Mouse (Mus musculus) liver, adult 2 months (tissue): ENCODE data around the gene Gm10382. TPM values are rescaled to one million over a fixed set of nuclear protein-coding genes. Genes with fewer than 3 reads are reported as not detected.

Source experiments
- DNase-seq: peaks from one replicate; pipeline ENCODE4 v3.0.0-alpha.2; 2011; ENCODE audit warnings: low read depth, low spot score; ENCODE audit errors: extremely low read depth
- H3K27ac ChIP-seq: fragments of 200-500 bp; replicated peaks from 2 replicates; pipeline ENCODE4 v1.5.1; 2012; ENCODE audit warnings: low read depth, mild to moderate bottlenecking, control low read depth, inconsistent platforms, low read length; ENCODE audit not compliant: insufficient read depth
- H3K27me3 ChIP-seq: fragments of 200-500 bp; 2 replicates; pipeline ENCODE4 v1.6.1; 2012; ENCODE audit warnings: mild to moderate bottlenecking, moderate library complexity, low read length, inconsistent platforms; ENCODE audit not compliant: control insufficient read depth, insufficient read depth
- H3K36me3 ChIP-seq: fragments of 200-500 bp; 2 replicates; pipeline ENCODE4 v1.6.1; 2012; ENCODE audit warnings: low read length, inconsistent platforms; ENCODE audit not compliant: control insufficient read depth, insufficient read depth
- H3K4me1 ChIP-seq: fragments of 200-500 bp; 2 replicates; pipeline ENCODE4 v1.6.1; 2011; ENCODE audit warnings: low read length; ENCODE audit not compliant: control insufficient read depth, insufficient read depth
- H3K4me3 ChIP-seq: fragments of 200-500 bp; 2 replicates; pipeline ENCODE4 v1.5.1; 2011; ENCODE audit warnings: low read depth, mild to moderate bottlenecking, control low read depth, low read length, moderate library complexity; ENCODE audit not compliant: insufficient read depth
- H3K79me2 ChIP-seq: fragments of 200-500 bp; 2 replicates; pipeline ENCODE4 v1.6.1; 2012; ENCODE audit warnings: inconsistent platforms, mild to moderate bottlenecking, low read length, moderate library complexity; ENCODE audit not compliant: control insufficient read depth, insufficient read depth
- H3K9ac ChIP-seq: fragments of 200-500 bp; 2 replicates; pipeline ENCODE4 v1.6.1; 2012; ENCODE audit warnings: low read depth, mild to moderate bottlenecking, control low read depth, inconsistent platforms, low read length
- CTCF ChIP-seq: fragments of 200-500 bp; IDR thresholded peaks from 2 replicates; pipeline ENCODE4 v1.5.1; 2011; ENCODE audit warnings: low read depth, low read length, control low read depth
- POLR2A ChIP-seq: fragments of 200-500 bp; IDR thresholded peaks from 2 replicates; pipeline ENCODE4 v1.6.1; 2011; ENCODE audit warnings: low read length, control low read depth; ENCODE audit not compliant: insufficient read depth; ENCODE audit errors: extremely low read depth
- WGBS: fragments of 180-500 bp; shearing (Covaris S2); methylation state at CpG from one replicate; pipeline ENCODE4 v1.1.7; 2018; 5-methylcytosine and 5-hydroxymethylcytosine counted together
- polyA plus RNA-seq: library from polyadenylated mRNA; depleted of rRNA; stranded (reverse); fragments of >200 nt; gene quantifications from 2 replicates; pipeline ENCODE4 v1.2.3, GENCODE M21; 2012
- total RNA-seq: library from RNA; depleted of rRNA; stranded (reverse); fragments of >200 nt; gene quantifications from 2 replicates; pipeline ENCODE4 v1.2.3, GENCODE M21; 2014

Gene Gm10382
- total and polyA plus RNA-seq, 2 experiments: 0.24 TPM; not detected in 1

DNA sequence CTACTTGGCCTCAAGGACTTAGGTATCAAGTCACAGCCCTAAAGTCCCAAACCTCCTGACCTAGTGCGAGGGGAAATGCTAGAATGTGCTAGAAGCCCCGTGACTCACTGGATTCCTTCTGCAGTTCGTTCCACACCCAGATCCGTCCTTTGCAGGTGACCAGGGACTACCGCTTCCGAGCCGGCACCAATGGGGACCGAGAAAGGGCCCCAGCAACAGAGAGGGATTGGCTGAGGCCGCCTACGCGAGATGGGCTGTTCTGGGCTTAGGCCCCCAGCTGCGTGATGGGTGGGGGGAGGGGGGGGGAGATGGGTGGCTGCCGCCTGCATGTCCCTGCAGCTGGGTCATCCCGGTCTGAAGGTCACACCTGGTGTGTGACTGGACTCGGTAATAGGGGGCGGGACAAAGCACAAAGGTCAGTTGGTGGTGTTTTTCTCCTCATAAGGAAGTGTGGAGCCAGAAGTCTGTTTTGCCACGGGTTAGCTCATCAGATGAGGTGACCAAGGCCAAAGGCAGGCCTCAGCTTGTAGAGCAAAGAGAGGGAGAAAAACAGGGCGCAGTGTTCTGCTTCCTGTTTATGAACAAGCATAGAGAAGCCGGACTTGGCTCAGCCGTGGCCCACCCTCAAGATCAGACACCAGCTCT, 4.0 kb downstream of the Gm10382 start:
- WGBS: under 1% methylated on average over 20 of the region's 20 CpGs
- Histone ChIP-seq H3K27me3 (no peaks in the 10 kb centered on the region), H3K27ac (peak overlapping the region; percentile 97), H3K79me2 (peaks cover 12% of the 10 kb centered on the region), H3K9ac (peak overlapping the region; percentile 73), H3K4me3 (peak overlapping the region; percentile 18), H3K36me3 (peaks cover 9% of the 10 kb centered on the region), H3K4me1 (peaks cover 16% of the 10 kb centered on the region)
- peak; percentile 100 for DNase-seq
- TF ChIP-seq POLR2A (peak; percentile 62), CTCF (no peak)

DNA sequence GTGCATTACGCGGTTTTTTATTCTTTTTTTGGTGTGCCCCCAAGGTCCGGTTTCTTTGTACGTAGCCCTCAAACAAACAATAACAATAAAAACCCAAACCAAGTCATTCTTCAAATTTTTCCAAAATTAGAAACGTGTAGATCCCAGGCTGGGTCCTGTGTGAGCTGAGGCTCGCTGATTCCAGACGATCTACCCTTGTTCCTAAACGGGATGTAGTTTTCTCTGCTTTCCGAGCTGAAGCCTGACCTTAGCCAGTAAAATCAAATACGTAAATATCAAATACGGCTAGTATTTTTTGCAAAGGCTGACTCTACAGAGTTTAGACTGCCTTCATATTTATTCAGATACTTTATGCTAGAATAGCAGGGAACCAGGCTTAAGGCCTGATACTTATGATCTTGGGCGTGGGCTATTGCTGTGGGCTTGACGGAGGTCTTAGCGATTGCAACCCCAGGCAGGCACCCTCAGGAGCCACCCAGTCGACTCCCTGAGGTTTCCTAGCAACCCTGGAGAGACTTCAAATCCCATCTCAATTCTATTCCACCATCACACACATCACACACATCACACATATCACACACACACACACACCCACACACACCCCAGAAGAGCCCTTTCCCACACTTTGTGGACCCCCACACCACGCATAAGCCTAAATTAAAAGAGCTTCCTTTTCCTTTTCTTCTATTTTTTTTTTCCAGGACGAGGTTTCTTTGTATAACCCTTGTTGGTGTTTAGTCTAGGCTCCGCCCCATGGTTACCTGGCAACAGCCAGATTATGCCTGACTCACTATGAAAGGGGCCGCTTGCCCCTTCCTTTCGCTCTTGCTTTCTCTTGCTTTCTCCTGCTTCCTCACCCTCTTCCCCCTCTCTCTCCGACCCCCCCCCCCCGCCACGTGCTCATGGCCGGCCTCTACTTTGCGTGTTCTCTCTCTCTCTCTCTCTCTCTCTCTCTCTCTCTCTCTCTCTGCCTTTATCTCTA, 4.8 kb downstream of the Gm10382 start:
- peaks cover 16% of the 10 kb centered on the region for H3K4me1 ChIP-seq
- 5% methylated on average over 21 of the region's 25 CpGs for WGBS

DNA sequence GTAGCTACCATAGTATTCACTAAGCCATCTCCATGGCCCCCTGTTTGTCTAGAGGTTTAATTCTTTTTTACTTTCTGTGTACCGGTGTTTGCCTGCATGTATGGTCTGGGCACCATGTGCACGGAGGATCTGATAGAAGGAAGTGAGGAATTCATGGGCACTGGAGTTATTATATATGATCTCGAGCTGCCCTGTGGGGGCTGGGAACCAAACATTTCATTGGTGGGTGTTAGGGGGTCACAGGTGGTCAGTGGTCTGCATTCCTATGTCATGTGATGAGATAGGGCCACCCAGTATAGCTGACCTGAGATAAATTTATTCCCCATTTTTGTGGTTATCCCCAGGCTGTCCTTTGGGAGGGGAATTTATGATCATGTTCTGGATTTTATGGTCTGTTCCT, 5.9 kb downstream of the Gm10382 start:
- DNase-seq: no peak
- H3K27me3 ChIP-seq: no peaks in the 10 kb centered on the region
- TF ChIP-seq POLR2A: no peak
- TF ChIP-seq CTCF: no peak
- H3K36me3 ChIP-seq: no peaks in the 10 kb centered on the region
- peaks cover 16% of the 10 kb centered on the region for H3K4me1 ChIP-seq
- WGBS: 85% methylated on average over 3 of the region's 3 CpGs
- H3K79me2 ChIP-seq: no peaks in the 10 kb centered on the region
- no peak overlapping the region for H3K27ac ChIP-seq
- no peak overlapping the region for H3K9ac ChIP-seq
- H3K4me3 ChIP-seq: no peak overlapping the region

More for the DNA sequence above, 4.8 kb downstream of the Gm10382 start:
- TF ChIP-seq CTCF: no peak
- no peak for TF ChIP-seq POLR2A
- Histone ChIP-seq H3K36me3 (peaks cover under 1% of the 10 kb centered on the region; the same call in 1 of the 2 replicates), H3K27me3 (no peaks in the 10 kb centered on the region), H3K27ac (peak overlapping the region; percentile 97), H3K9ac (peak overlapping the region; percentile 71), H3K4me3 (peak overlapping the region; percentile 30), H3K79me2 (peaks cover 6% of the 10 kb centered on the region)
- DNase-seq: peak; percentile 67

DNA sequence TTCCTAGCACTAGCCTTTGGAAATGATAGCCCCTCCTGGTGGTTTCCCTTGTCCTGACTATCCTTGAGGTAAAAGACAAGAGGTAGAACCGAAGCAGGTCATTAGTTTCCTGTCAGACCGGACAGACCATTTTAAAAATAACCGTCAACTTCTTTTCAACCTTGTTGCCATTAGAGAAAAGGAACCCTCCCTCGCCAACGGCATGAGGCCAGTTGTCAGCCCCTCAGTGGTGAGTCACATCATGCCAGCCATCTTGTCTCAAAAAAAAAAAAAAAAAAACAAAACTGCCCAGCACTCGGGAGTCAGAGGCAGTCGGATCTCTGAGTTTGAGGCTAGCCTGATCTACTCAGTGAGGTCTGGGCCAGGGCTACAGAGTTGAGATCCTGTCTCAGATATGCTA, 11.8 kb downstream of the Gm10382 start:
- 85% methylated on average over 7 of the region's 7 CpGs for WGBS
- DNase-seq: no peak

DNA sequence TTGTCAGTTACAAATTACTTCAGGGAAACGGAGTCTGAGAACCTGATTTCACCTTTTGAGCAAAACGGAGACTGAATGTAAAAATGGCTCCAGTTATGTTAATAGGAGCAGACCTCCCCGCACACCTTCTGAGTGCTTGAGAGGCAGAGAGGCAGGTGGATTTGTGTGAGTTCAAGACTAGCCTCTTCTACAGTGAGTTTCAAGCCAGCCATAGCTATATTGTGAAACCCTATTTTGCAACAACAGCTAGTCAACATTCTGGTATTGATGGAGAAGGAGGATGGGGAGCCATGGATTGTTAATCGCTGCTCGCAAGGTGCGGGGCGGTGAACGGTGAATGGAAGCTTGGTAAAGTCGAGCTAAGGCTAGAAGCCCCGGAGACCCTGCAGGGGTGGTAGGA, 13.4 kb downstream of the Gm10382 start:
- no peaks in the 10 kb centered on the region for H3K79me2 ChIP-seq
- H3K4me1 ChIP-seq: peaks cover 14% of the 10 kb centered on the region
- WGBS: 37% methylated on average over 10 of the region's 10 CpGs
- H3K4me3 ChIP-seq: peak overlapping the region; percentile 65
- no peaks in the 10 kb centered on the region for H3K27me3 ChIP-seq
- TF ChIP-seq CTCF (no peak), POLR2A (no peak)
- DNase-seq: peak; percentile 83
- peak overlapping the region; percentile 97 for H3K27ac ChIP-seq
- H3K36me3 ChIP-seq: no peaks in the 10 kb centered on the region
- peak overlapping the region; percentile 58 for H3K9ac ChIP-seq

More for the DNA sequence above, 11.8 kb downstream of the Gm10382 start:
- H3K4me1 ChIP-seq: peaks cover 7% of the 10 kb centered on the region; the same call in 1 of the 2 replicates
- no peak overlapping the region for H3K9ac ChIP-seq
- no peak for TF ChIP-seq POLR2A
- no peak for TF ChIP-seq CTCF
- no peak overlapping the region for H3K4me3 ChIP-seq
- H3K79me2 ChIP-seq: no peaks in the 10 kb centered on the region
- no peaks in the 10 kb centered on the region for H3K27me3 ChIP-seq
- H3K27ac ChIP-seq: no peak overlapping the region
- no peaks in the 10 kb centered on the region for H3K36me3 ChIP-seq
